Mouse (Mus musculus) olfactory bulb, adult 2 months (tissue): Measurements from ENCODE around the gene Rdh14.

ENCODE experiments used
- CTCF ChIP-seq: fragments of 200-500 bp; IDR thresholded peaks from 2 replicates; pipeline ENCODE4 v1.5.1; 2012; ENCODE audit warnings: low read depth, mild to moderate bottlenecking, low read length, moderate library complexity; ENCODE audit not compliant: insufficient read depth
- POLR2A ChIP-seq: fragments of 200-500 bp; IDR thresholded peaks from 2 replicates; pipeline ENCODE4 v1.6.1; 2012; ENCODE audit warnings: mild to moderate bottlenecking, low read depth, low read length, moderate library complexity; ENCODE audit not compliant: insufficient read depth

- TF ChIP-seq CTCF (peak; percentile 84), POLR2A (no peak)
Observed at GRCm38 (mm10) chr12:10438054-10439001, 47.8 kb downstream of the Rdh14 start.
